Mouse (Mus musculus) forebrain, embryonic 14.5 days (tissue): ENCODE measurements around the gene Col6a2. TPM values are rescaled to one million over a fixed set of nuclear protein-coding genes. Genes with fewer than 3 reads are reported as not detected.

Source experiments
- ATAC-seq: fragments of 200-750 bp; cut with Nextera tagmentation; 2 replicates; pipeline ENCODE4 v1.8.0; 2017; ENCODE audit warnings: mild to moderate bottlenecking, moderate library complexity
- DNase-seq: peaks from one replicate; pipeline ENCODE4 v3.0.0-alpha.2; 2015; ENCODE audit warnings: low spot score
- H3K27ac ChIP-seq: fragments of 300-500 bp; sonication (generic); 2 replicates; pipeline ENCODE4 v1.5.1; 2014; ENCODE audit warnings: low read depth, mild to moderate bottlenecking, control low read depth, low read length, moderate library complexity
- H3K27me3 ChIP-seq: fragments of 300-500 bp; sonication (generic); replicated peaks from 2 replicates; pipeline ENCODE4 v1.6.1; 2014; ENCODE audit warnings: low read length, control low read depth, mixed read lengths; ENCODE audit not compliant: control insufficient read depth, insufficient read depth
- H3K36me3 ChIP-seq: fragments of 300-500 bp; sonication (generic); 2 replicates; pipeline ENCODE4 v1.6.1; 2014; ENCODE audit warnings: low read length, control low read depth; ENCODE audit not compliant: control insufficient read depth, insufficient read depth
- H3K4me1 ChIP-seq: fragments of 300-500 bp; sonication (generic); 2 replicates; pipeline ENCODE4 v1.6.1; 2014; ENCODE audit warnings: antibody characterized with exemption, low read length, control low read depth; ENCODE audit not compliant: control insufficient read depth, insufficient read depth
- H3K4me2 ChIP-seq: fragments of 300-500 bp; sonication (generic); 2 replicates; pipeline ENCODE4 v1.6.1; 2014; ENCODE audit warnings: mild to moderate bottlenecking, control low read depth, low read length
- H3K4me3 ChIP-seq: fragments of 300-500 bp; sonication (generic); 2 replicates; pipeline ENCODE4 v1.5.1; 2014; ENCODE audit warnings: low read depth, low read length, control low read depth
- H3K9ac ChIP-seq: fragments of 300-500 bp; sonication (generic); 2 replicates; pipeline ENCODE4 v1.6.1; 2014; ENCODE audit warnings: mild to moderate bottlenecking, low read length, control low read depth, moderate library complexity
- H3K9me3 ChIP-seq: fragments of 300-500 bp; sonication (generic); replicated peaks from 2 replicates; pipeline ENCODE4 v1.6.1; 2016; ENCODE audit warnings: low read length, control low read depth, mixed read lengths; ENCODE audit not compliant: control insufficient read depth
- WGBS: fragments of 180-500 bp; shearing (Covaris S2); extraction: QIAGEN DNeasy Blood & Tissue Kit; methylation state at CpG from one replicate; pipeline ENCODE4 v1.1.7; 2014; 5-methylcytosine and 5-hydroxymethylcytosine counted together
- polyA plus RNA-seq: library from polyadenylated mRNA; unstranded; fragments of >200 nt; fragmentation: Nextera tagmentation; extraction: Ambion mirVana; gene quantifications from 2 replicates; pipeline ENCODE4 v1.2.1, GENCODE M21; 2014

Col6a2 gene
- polyA plus RNA-seq, 1 experiment from 2014 or later: 4.7 TPM

- Histone ChIP-seq H3K36me3 (no peaks in the 10 kb centered on the region), H3K27me3 (no peaks in the 10 kb centered on the region), H3K9ac (no peak overlapping the region), H3K4me2 (peak overlapping the region; percentile 21; the same call in 1 of the 2 replicates), H3K27ac (no peak overlapping the region), H3K9me3 (no peaks in the 10 kb centered on the region), H3K4me3 (no peak overlapping the region), H3K4me1 (no peaks in the 10 kb centered on the region)
- ATAC-seq: no peak
- WGBS: 9% methylated on average over 10 of the region's 10 CpGs
- no peak for DNase-seq
Measured at GRCm38 (mm10) chr10:76584138-76584537, 39.3 kb downstream of the Col6a2 start.

DNA sequence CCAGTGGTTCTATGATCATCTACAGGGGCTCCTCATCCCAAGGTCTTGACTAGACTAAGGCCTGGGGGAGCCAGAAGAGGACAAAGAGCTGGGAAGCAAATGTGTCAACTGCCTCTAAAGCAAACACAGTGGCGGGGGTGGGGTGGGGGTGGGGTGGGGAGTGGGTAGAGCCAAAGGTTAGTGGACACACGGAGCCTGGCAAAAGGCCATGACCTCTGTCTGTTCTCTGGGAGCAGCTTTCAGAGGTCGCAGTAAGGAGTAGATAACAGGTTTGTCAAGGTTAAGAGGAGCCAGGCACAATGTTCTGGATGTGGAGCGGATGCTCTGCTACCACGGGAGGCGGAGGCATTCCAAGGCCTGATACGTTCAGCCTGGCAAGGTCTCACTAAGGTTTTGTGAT is 46.5 kb downstream of the Col6a2 start:
- no peaks in the 10 kb centered on the region for H3K4me1 ChIP-seq
- H3K4me3 ChIP-seq: no peak overlapping the region
- H3K27me3 ChIP-seq: no peaks in the 10 kb centered on the region
- ATAC-seq (no peak), DNase-seq (no peak)
- no peak overlapping the region for H3K9ac ChIP-seq
- no peak overlapping the region for H3K27ac ChIP-seq
- H3K9me3 ChIP-seq: no peaks in the 10 kb centered on the region
- 88% methylated on average over 7 of the region's 7 CpGs for WGBS
- H3K36me3 ChIP-seq: no peaks in the 10 kb centered on the region
- H3K4me2 ChIP-seq: no peak overlapping the region

DNA sequence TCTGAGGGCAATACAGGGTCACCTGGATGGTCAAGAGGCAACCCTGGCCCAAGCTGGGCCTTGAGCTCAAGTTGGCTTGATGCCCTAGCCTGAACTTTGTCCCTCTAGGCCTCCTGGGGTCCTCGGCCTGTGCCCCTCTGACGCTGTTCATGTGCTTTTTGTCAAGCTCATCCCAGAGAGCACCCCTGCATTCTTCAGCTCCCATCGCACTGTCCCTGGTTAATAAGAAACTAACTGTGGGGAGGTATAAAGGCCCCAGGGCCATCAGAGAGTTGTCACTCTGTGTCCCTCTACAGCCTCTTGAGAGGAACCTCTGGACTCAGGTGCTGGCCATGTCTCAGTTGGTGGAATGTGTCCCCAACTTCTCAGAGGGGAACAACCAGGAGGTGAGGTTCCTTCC is 48.1 kb downstream of the Col6a2 start, which contains the start of gene Ftcd:
Gene Ftcd (plus strand): TSS at position 275 of the 400 bp plus-strand sequence.
- ATAC-seq (no peak), DNase-seq (no peak)
- no peaks in the 10 kb centered on the region for H3K36me3 ChIP-seq
- H3K9ac ChIP-seq: no peak within 1 kb of the TSS
- H3K4me1 ChIP-seq: no peaks in the 10 kb centered on the region
- no peaks in the 10 kb centered on the region for H3K27me3 ChIP-seq
- H3K9me3 ChIP-seq: no peaks in the 10 kb centered on the region
- WGBS: 87% methylated on average over 3 of the region's 3 CpGs
- no peak within 1 kb of the TSS for H3K27ac ChIP-seq
- no peak within 1 kb of the TSS for H3K4me3 ChIP-seq
- H3K4me2 ChIP-seq: no peak within 1 kb of the TSS

DNA sequence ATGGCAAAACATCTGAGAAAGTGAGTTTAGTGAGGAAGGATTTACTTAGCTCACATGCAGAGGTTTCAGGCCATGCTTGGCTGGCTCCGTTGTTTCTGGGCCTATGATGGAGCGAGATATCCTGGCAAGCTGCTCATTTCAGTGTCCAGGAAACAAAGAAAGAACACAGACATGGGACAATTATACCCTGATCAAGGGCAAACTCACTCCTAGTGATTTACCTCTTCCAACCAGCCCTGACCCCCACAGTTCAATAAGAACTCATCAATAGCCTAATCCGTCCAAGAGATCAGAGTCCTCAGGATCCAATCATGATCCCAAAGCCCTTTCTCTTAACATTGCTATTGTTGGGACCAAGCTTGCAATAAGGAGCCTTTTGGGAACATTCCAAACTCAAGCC is 51.3 kb downstream of the Col6a2 start:
- H3K9ac ChIP-seq: no peak overlapping the region
- no peaks in the 10 kb centered on the region for H3K4me1 ChIP-seq
- 17% methylated on average over 3 of the region's 3 CpGs for WGBS
- H3K27me3 ChIP-seq: no peaks in the 10 kb centered on the region
- no peaks in the 10 kb centered on the region for H3K36me3 ChIP-seq
- no peak overlapping the region for H3K4me2 ChIP-seq
- ATAC-seq: no peak
- H3K9me3 ChIP-seq: no peaks in the 10 kb centered on the region
- H3K4me3 ChIP-seq: no peak overlapping the region
- no peak for DNase-seq
- H3K27ac ChIP-seq: no peak overlapping the region

DNA sequence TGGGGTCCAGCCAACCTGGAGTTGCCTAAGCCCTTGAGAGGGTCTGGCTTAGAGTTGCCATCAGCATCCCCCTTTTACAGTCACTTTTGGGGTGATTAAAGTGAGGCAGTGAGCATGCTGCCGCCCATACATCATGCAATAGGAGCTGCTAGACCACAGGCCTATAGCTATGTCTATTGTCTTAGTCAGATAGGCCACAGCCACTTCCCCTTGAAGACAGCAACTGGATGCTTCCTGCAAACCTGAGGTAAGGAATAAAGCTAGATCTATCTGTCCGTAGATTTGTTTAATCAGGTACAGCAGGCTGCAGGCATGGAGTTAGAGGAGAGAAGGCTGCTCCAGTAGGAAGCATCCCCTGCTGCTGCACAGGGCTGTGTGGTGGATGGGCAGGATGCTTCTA is 52.4 kb downstream of the Col6a2 start:
- Histone ChIP-seq H3K27me3 (no peaks in the 10 kb centered on the region), H3K4me3 (no peak overlapping the region), H3K4me1 (no peaks in the 10 kb centered on the region), H3K9me3 (no peaks in the 10 kb centered on the region), H3K36me3 (no peaks in the 10 kb centered on the region), H3K9ac (no peak overlapping the region), H3K4me2 (no peak overlapping the region), H3K27ac (no peak overlapping the region)
- no peak for ATAC-seq
- DNase-seq: no peak
- WGBS: 70% methylated on average over 2 of the region's 2 CpGs

GRCm38 (mm10) chr10:76569996-76570685 is 53.3 kb downstream of the Col6a2 start:
- no peak for ATAC-seq
- H3K36me3 ChIP-seq: no peaks in the 10 kb centered on the region
- H3K4me1 ChIP-seq: no peaks in the 10 kb centered on the region
- H3K4me2 ChIP-seq: no peak overlapping the region
- H3K9ac ChIP-seq: no peak overlapping the region
- no peak overlapping the region for H3K4me3 ChIP-seq
- no peaks in the 10 kb centered on the region for H3K27me3 ChIP-seq
- H3K27ac ChIP-seq: no peak overlapping the region
- DNase-seq: no peak
- no peaks in the 10 kb centered on the region for H3K9me3 ChIP-seq
- WGBS: 95% methylated on average over 22 of the region's 22 CpGs

DNA sequence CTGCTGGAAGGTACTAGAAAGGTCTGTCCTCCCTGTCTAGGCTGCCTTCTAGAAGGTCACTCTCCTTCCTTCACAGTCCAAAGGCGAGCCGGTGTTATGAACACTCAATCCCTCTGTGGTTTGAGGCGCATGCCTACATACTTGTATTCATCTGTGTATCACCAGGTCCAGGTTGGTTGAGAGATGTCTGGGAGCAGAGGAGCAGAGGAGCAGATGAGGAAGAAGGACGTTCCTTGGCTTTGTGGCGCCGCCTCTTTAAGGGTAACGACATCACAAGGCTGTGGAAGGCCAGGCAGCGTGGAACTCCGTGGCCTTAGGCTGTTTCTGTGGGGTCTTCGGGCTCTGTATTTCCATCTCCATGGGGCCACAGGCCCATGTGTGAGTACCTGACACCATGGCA is 61.5 kb downstream of the Col6a2 start, which contains the start of gene Spatc1l:
Gene Spatc1l (plus strand): TSS at position 301 of the 400 bp plus-strand sequence.
- Histone ChIP-seq H3K27ac (no peak within 1 kb of the TSS), H3K9me3 (no peaks in the 10 kb centered on the region), H3K9ac (no peak within 1 kb of the TSS), H3K27me3 (no peaks in the 10 kb centered on the region), H3K36me3 (no peaks in the 10 kb centered on the region), H3K4me1 (no peaks in the 10 kb centered on the region), H3K4me2 (no peak within 1 kb of the TSS), H3K4me3 (no peak within 1 kb of the TSS)
- no peak for ATAC-seq
- no peak for DNase-seq
- 89% methylated on average over 10 of the region's 10 CpGs for WGBS

GRCm38 (mm10) chr10:76554061-76554460 is 69.4 kb downstream of the Col6a2 start:
- WGBS: 91% methylated on average over 5 of the region's 5 CpGs
- no peak overlapping the region for H3K4me3 ChIP-seq
- DNase-seq (no peak), ATAC-seq (no peak)
- no peak overlapping the region for H3K9ac ChIP-seq
- no peaks in the 10 kb centered on the region for H3K4me1 ChIP-seq
- H3K27me3 ChIP-seq: no peaks in the 10 kb centered on the region
- peaks cover 69% of the 10 kb centered on the region for H3K36me3 ChIP-seq
- no peak overlapping the region for H3K4me2 ChIP-seq
- H3K9me3 ChIP-seq: no peaks in the 10 kb centered on the region
- no peak overlapping the region for H3K27ac ChIP-seq

- H3K36me3 ChIP-seq: peaks cover 92% of the 10 kb centered on the region
- no peak overlapping the region for H3K27ac ChIP-seq
- no peak overlapping the region for H3K4me2 ChIP-seq
- WGBS: 71% methylated on average over 3 of the region's 3 CpGs
- H3K4me3 ChIP-seq: no peak overlapping the region
- no peak overlapping the region for H3K9ac ChIP-seq
- no peak for DNase-seq
- ATAC-seq: no peak
- no peaks in the 10 kb centered on the region for H3K4me1 ChIP-seq
- no peaks in the 10 kb centered on the region for H3K27me3 ChIP-seq
- H3K9me3 ChIP-seq: no peaks in the 10 kb centered on the region
Measured at GRCm38 (mm10) chr10:76551556-76551955, 71.9 kb downstream of the Col6a2 start.
